Mouse (Mus musculus): Measurements from ENCODE around the gene Znrf1. TPM values are rescaled to one million over a fixed set of nuclear protein-coding genes. Genes with fewer than 3 reads are reported as not detected.

Gene Znrf1
- polyA plus RNA-seq, 1 experiment from 2014 or later: 11.0 TPM

DNA sequence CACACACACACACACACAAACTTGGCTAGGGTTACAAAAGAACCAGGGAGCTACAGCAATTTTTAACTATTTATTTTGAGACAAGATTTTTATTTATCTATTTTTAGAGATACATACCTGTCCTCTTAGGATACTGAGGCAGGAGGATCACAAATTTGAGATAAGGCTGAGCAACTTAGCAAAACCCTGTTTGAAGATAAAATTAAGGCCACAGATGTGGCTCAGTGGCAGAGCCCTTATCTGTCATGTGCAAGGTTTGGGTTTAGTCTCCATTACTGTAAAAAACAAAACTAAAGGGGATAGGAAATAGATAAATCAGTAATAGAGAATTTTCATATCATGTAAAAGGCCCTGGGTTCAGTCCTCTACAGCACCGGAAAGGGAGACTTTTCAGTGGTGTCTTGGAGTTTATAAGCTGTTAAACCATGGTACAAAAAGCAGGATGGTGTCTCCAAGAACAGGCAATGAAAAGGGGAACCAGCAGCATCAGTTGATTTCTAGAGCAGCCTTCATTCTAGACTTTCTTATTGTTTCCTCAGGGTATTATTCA, 51.7 kb downstream of the Znrf1 start:
- no peak overlapping the region for H3K27ac ChIP-seq (ENCODE audit: low read length)
- 0 out of 2 replicates have a peak, but pooled peaks cover 2% of the 10 kb centered on the region for H3K4me1 ChIP-seq (ENCODE audit: control insufficient read depth, insufficient read depth, low read length)
- H3K27me3 ChIP-seq (replicated peaks; ENCODE audit: control insufficient read depth, insufficient read depth, low read length): no peaks in the 10 kb centered on the region
- no peaks in the 10 kb centered on the region for H3K9me3 ChIP-seq (ENCODE audit: control insufficient read depth, low read length)
- H3K4me3 ChIP-seq (ENCODE audit: low read length): no peak overlapping the region
- 80% methylated on average over 1 of the region's 1 CpGs for WGBS
- no peaks in the 10 kb centered on the region for H3K36me3 ChIP-seq (ENCODE audit: control insufficient read depth, insufficient read depth, low read length)
- no peak for ATAC-seq
- no peak overlapping the region for H3K4me2 ChIP-seq (ENCODE audit: low read depth, low read length)
- H3K9ac ChIP-seq (ENCODE audit: low read depth, low read length): no peak overlapping the region

- no peaks in the 10 kb centered on the region for H3K9me3 ChIP-seq (ENCODE audit: control insufficient read depth, low read length)
- ATAC-seq: no peak
- 0 out of 2 replicates have a peak, but pooled peaks cover under 1% of the 10 kb centered on the region for H3K4me1 ChIP-seq (ENCODE audit: control insufficient read depth, insufficient read depth, low read length)
- WGBS: 81% methylated on average over 2 of the region's 2 CpGs
- H3K36me3 ChIP-seq (ENCODE audit: control insufficient read depth, insufficient read depth, low read length): no peaks in the 10 kb centered on the region
- no peak overlapping the region for H3K9ac ChIP-seq (ENCODE audit: low read depth, low read length)
- H3K4me3 ChIP-seq (ENCODE audit: low read length): no peak overlapping the region
- no peaks in the 10 kb centered on the region for H3K27me3 ChIP-seq (replicated peaks; ENCODE audit: control insufficient read depth, insufficient read depth, low read length)
- no peak overlapping the region for H3K4me2 ChIP-seq (ENCODE audit: low read depth, low read length)
- no peak overlapping the region for H3K27ac ChIP-seq (ENCODE audit: low read length)
These were observed 52.4 kb downstream of the Znrf1 start for GRCm38 (mm10) chr8:111588336-111588735.

DNA sequence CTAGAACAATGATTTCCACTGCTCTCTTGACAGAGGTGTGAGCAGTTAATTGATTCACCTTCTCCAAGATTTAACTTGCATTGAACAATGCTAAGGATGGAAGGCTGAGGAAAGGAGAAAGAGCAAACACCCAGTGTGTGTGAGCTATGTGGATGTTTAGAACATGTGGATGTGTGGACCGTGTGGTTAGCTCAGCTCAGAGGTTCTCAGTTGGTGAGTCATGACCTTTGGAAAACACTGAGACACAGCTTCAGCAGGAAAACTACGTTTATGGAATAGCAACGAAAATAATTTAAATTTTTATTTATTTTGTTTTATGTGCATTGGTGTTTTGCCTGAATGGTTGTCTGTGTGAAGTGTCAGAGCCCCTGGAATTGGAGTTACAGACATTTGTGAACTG, 54.3 kb downstream of the Znrf1 start:
- no peak overlapping the region for H3K4me2 ChIP-seq (ENCODE audit: low read depth, low read length)
- H3K4me1 ChIP-seq (ENCODE audit: control insufficient read depth, insufficient read depth, low read length): peaks cover 5% of the 10 kb centered on the region
- no peaks in the 10 kb centered on the region for H3K27me3 ChIP-seq (replicated peaks; ENCODE audit: control insufficient read depth, insufficient read depth, low read length)
- no peak overlapping the region for H3K4me3 ChIP-seq (ENCODE audit: low read length)
- 72% methylated on average over 3 of the region's 3 CpGs for WGBS
- H3K9ac ChIP-seq (ENCODE audit: low read depth, low read length): no peak overlapping the region
- H3K9me3 ChIP-seq (ENCODE audit: control insufficient read depth, low read length): no peaks in the 10 kb centered on the region
- no peak for ATAC-seq
- H3K36me3 ChIP-seq (ENCODE audit: control insufficient read depth, insufficient read depth, low read length): no peaks in the 10 kb centered on the region
- no peak overlapping the region for H3K27ac ChIP-seq (ENCODE audit: low read length)

DNA sequence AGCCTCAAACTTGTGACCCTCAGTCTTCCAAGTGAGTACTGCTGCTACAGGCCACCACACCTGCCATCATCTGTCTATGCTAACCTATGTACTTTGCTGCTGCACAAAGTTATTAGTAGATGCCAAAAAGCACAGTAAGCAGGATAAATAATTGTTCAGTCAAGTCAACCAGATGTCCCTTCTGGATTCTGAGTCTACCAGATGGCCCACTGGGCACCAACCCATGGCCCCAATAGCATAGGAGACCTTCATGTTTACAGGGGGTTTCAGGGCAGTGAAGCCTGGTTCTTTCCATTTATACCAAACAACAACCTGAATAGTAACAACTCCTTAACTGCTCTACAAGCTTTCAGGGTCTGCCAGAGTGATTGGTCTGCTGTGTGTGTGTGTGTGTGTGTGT, 55.3 kb downstream of the Znrf1 start:
- peaks cover 14% of the 10 kb centered on the region for H3K4me1 ChIP-seq (ENCODE audit: control insufficient read depth, insufficient read depth, low read length)
- H3K9ac ChIP-seq (ENCODE audit: low read depth, low read length): no peak overlapping the region
- no peak for ATAC-seq
- H3K36me3 ChIP-seq (ENCODE audit: control insufficient read depth, insufficient read depth, low read length): no peaks in the 10 kb centered on the region
- H3K9me3 ChIP-seq (ENCODE audit: control insufficient read depth, low read length): no peaks in the 10 kb centered on the region
- no peaks in the 10 kb centered on the region for H3K27me3 ChIP-seq (replicated peaks; ENCODE audit: control insufficient read depth, insufficient read depth, low read length)
- H3K4me2 ChIP-seq (ENCODE audit: low read depth, low read length): no peak overlapping the region
- H3K4me3 ChIP-seq (ENCODE audit: low read length): no peak overlapping the region
- H3K27ac ChIP-seq (ENCODE audit: low read length): no peak overlapping the region

DNA sequence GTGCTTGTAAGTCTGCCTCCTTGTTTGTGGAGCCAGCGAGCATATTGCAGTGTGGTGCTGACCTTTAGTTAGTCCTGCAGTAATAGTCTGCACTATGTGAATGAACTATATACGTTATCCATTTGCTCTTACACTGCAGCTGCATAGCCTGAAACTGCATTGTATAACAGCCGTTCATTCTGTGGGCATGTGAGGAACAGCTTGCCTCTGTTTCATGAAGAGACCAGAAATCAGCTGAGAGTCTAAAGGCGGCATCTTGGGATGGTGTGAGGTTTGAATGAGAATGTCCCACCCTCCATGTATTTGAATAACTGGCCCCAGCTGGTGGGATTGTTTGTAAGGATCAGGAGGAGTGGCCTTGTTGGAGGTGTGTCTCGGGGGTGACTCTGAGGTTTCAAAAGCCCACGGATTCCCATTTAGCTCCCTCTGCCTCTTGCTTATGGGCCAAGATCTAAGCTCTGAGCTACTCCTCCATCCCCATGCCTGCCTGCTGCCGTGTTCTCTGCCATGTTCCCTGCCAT, 56.6 kb downstream of the Znrf1 start:
- ATAC-seq: no peak
- Histone ChIP-seq H3K36me3 (ENCODE audit: control insufficient read depth, insufficient read depth, low read length) (no peaks in the 10 kb centered on the region), H3K27me3 (replicated peaks; ENCODE audit: control insufficient read depth, insufficient read depth, low read length) (no peaks in the 10 kb centered on the region), H3K4me2 (ENCODE audit: low read depth, low read length) (no peak overlapping the region), H3K9ac (ENCODE audit: low read depth, low read length) (no peak overlapping the region), H3K27ac (ENCODE audit: low read length) (no peak overlapping the region), H3K4me1 (ENCODE audit: control insufficient read depth, insufficient read depth, low read length) (peaks cover 27% of the 10 kb centered on the region), H3K9me3 (ENCODE audit: control insufficient read depth, low read length) (no peaks in the 10 kb centered on the region), H3K4me3 (ENCODE audit: low read length) (no peak overlapping the region)
- WGBS: 72% methylated on average over 7 of the region's 7 CpGs

GRCm38 (mm10) chr8:111594044-111594840, 58.3 kb downstream of the Znrf1 start:
- Histone ChIP-seq H3K4me2 (ENCODE audit: low read depth, low read length) (no peak overlapping the region), H3K4me1 (ENCODE audit: control insufficient read depth, insufficient read depth, low read length) (peaks cover 35% of the 10 kb centered on the region), H3K4me3 (ENCODE audit: low read length) (no peak overlapping the region), H3K27ac (ENCODE audit: low read length) (no peak overlapping the region), H3K9ac (ENCODE audit: low read depth, low read length) (no peak overlapping the region), H3K36me3 (ENCODE audit: control insufficient read depth, insufficient read depth, low read length) (no peaks in the 10 kb centered on the region), H3K9me3 (ENCODE audit: control insufficient read depth, low read length) (no peaks in the 10 kb centered on the region), H3K27me3 (replicated peaks; ENCODE audit: control insufficient read depth, insufficient read depth, low read length) (no peaks in the 10 kb centered on the region)
- WGBS: 77% methylated on average over 3 of the region's 3 CpGs
- no peak for ATAC-seq

- peaks cover 35% of the 10 kb centered on the region for H3K4me1 ChIP-seq (ENCODE audit: control insufficient read depth, insufficient read depth, low read length)
- no peak for ATAC-seq
- no peaks in the 10 kb centered on the region for H3K9me3 ChIP-seq (ENCODE audit: control insufficient read depth, low read length)
- H3K4me2 ChIP-seq (ENCODE audit: low read depth, low read length): no peak overlapping the region
- H3K4me3 ChIP-seq (ENCODE audit: low read length): no peak overlapping the region
- H3K9ac ChIP-seq (ENCODE audit: low read depth, low read length): no peak overlapping the region
- 85% methylated on average over 2 of the region's 2 CpGs for whole genome bisulfite sequencing
- no peak overlapping the region; the same call in 1 of the 2 replicates for H3K27ac ChIP-seq (ENCODE audit: low read length)
- H3K36me3 ChIP-seq (ENCODE audit: control insufficient read depth, insufficient read depth, low read length): no peaks in the 10 kb centered on the region
- H3K27me3 ChIP-seq (replicated peaks; ENCODE audit: control insufficient read depth, insufficient read depth, low read length): no peaks in the 10 kb centered on the region
These were observed 59.1 kb downstream of the Znrf1 start for GRCm38 (mm10) chr8:111594951-111595350.

- no peaks in the 10 kb centered on the region for H3K36me3 ChIP-seq (ENCODE audit: control insufficient read depth, insufficient read depth, low read length)
- H3K27me3 ChIP-seq (replicated peaks; ENCODE audit: control insufficient read depth, insufficient read depth, low read length): no peaks in the 10 kb centered on the region
- H3K27ac ChIP-seq (ENCODE audit: low read length): peak overlapping the region; percentile 91
- 49% methylated on average over 15 of the region's 15 CpGs for WGBS
- no peak overlapping the region for H3K4me3 ChIP-seq (ENCODE audit: low read length)
- peak; percentile 73 for ATAC-seq
- H3K4me2 ChIP-seq (ENCODE audit: low read depth, low read length): peak overlapping the region; percentile 15; the same call in 1 of the 2 replicates
- peak overlapping the region; percentile 15; the same call in 1 of the 2 replicates for H3K9ac ChIP-seq (ENCODE audit: low read depth, low read length)
- no peaks in the 10 kb centered on the region for H3K9me3 ChIP-seq (ENCODE audit: control insufficient read depth, low read length)
- H3K4me1 ChIP-seq (ENCODE audit: control insufficient read depth, insufficient read depth, low read length): peaks cover 37% of the 10 kb centered on the region
These were observed 60.0 kb downstream of the Znrf1 start for GRCm38 (mm10) chr8:111595712-111596484.

DNA sequence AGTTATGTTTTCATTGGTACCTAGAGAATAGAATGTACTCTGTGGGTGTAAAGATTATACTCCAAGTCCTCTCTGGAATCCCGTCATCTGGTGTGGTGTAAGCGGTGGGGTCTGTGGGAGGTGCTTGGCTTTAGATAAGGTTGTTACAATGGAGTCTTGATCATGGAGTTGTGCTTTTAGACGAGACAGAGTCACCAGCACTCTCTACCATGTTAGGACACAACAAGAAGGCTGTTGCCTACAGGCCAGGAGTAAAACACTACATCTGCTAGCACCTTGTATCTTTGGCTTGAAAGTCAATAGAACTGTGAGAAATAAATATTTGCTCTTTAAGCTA, 60.6 kb downstream of the Znrf1 start:
- H3K4me2 ChIP-seq (ENCODE audit: low read depth, low read length): no peak overlapping the region
- H3K27me3 ChIP-seq (replicated peaks; ENCODE audit: control insufficient read depth, insufficient read depth, low read length): no peaks in the 10 kb centered on the region
- no peaks in the 10 kb centered on the region for H3K9me3 ChIP-seq (ENCODE audit: control insufficient read depth, low read length)
- peak overlapping the region; percentile 91 for H3K27ac ChIP-seq (ENCODE audit: low read length)
- H3K9ac ChIP-seq (ENCODE audit: low read depth, low read length): no peak overlapping the region
- no peak for ATAC-seq
- H3K4me3 ChIP-seq (ENCODE audit: low read length): no peak overlapping the region
- WGBS: 42% methylated on average over 3 of the region's 3 CpGs
- H3K36me3 ChIP-seq (ENCODE audit: control insufficient read depth, insufficient read depth, low read length): no peaks in the 10 kb centered on the region
- peaks cover 37% of the 10 kb centered on the region for H3K4me1 ChIP-seq (ENCODE audit: control insufficient read depth, insufficient read depth, low read length)

All from intestine, embryonic 16.5 days (tissue).